Mouse (Mus musculus): ENCODE results near the gene Hivep1. TPM values are rescaled to one million over a fixed set of nuclear protein-coding genes. Genes with fewer than 3 reads are reported as not detected.

The Hivep1 gene
- total and polyA plus RNA-seq, 2 experiments = 3.5 to 9.0 TPM

GRCm38 (mm10) chr13:42077629-42078028 is 25.8 kb downstream of the Hivep1 start:
- Histone ChIP-seq H3K36me3 (ENCODE audit: control insufficient read depth, insufficient read depth, low read length) (peaks cover 7% of the 10 kb centered on the region), H3K9ac (ENCODE audit: low read depth, low read length) (no peak overlapping the region), H3K4me3 (ENCODE audit: insufficient read depth, low read depth, low read length) (no peak overlapping the region), H3K79me2 (ENCODE audit: control insufficient read depth, insufficient read depth, low read length) (peaks cover 38% of the 10 kb centered on the region), H3K27ac (replicated peaks; ENCODE audit: insufficient read depth, low read depth, low read length) (no peak overlapping the region), H3K4me1 (ENCODE audit: control insufficient read depth, insufficient read depth, low read length) (peaks cover 5% of the 10 kb centered on the region; the same call in 1 of the 2 replicates), H3K27me3 (ENCODE audit: control insufficient read depth, insufficient read depth, low read length) (no peaks in the 10 kb centered on the region)
- 92% methylated on average over 3 of the region's 3 CpGs for WGBS
- no peak for DNase-seq (ENCODE audit: extremely low read depth, low read depth, low spot score)
- TF ChIP-seq POLR2A (IDR thresholded peaks at IDR 0.05; ENCODE audit: extremely low read depth, insufficient read depth, low read length) (no peak), CTCF (IDR thresholded peaks at IDR 0.05; ENCODE audit: low read depth, low read length) (no peak)

GRCm38 (mm10) chr13:42080131-42080916 is 28.5 kb downstream of the Hivep1 start:
- DNase-seq (ENCODE audit: extremely low read depth, low read depth, low spot score) = peak; percentile 33
- Histone ChIP-seq H3K4me1 (ENCODE audit: control insufficient read depth, insufficient read depth, low read length) (peaks cover 5% of the 10 kb centered on the region; the same call in 1 of the 2 replicates), H3K36me3 (ENCODE audit: control insufficient read depth, insufficient read depth, low read length) (peaks cover 7% of the 10 kb centered on the region), H3K79me2 (ENCODE audit: control insufficient read depth, insufficient read depth, low read length) (peaks cover 35% of the 10 kb centered on the region), H3K27me3 (ENCODE audit: control insufficient read depth, insufficient read depth, low read length) (no peaks in the 10 kb centered on the region), H3K9ac (ENCODE audit: low read depth, low read length) (no peak overlapping the region), H3K4me3 (ENCODE audit: insufficient read depth, low read depth, low read length) (no peak overlapping the region), H3K27ac (replicated peaks; ENCODE audit: insufficient read depth, low read depth, low read length) (no peak overlapping the region)
- no peak for TF ChIP-seq POLR2A (IDR thresholded peaks at IDR 0.05; ENCODE audit: extremely low read depth, insufficient read depth, low read length)
- TF ChIP-seq CTCF (IDR thresholded peaks at IDR 0.05; ENCODE audit: low read depth, low read length) = no peak
- 84% methylated on average over 10 of the region's 10 CpGs for WGBS

- H3K4me3 ChIP-seq (ENCODE audit: insufficient read depth, low read depth, low read length) = no peak overlapping the region
- H3K4me1 ChIP-seq (ENCODE audit: control insufficient read depth, insufficient read depth, low read length) = peaks cover 10% of the 10 kb centered on the region
- H3K27ac ChIP-seq (replicated peaks; ENCODE audit: insufficient read depth, low read depth, low read length) = peak overlapping the region; percentile 76
- peak; percentile 94 for DNase-seq (ENCODE audit: extremely low read depth, low read depth, low spot score)
- peak overlapping the region; percentile 40 for H3K9ac ChIP-seq (ENCODE audit: low read depth, low read length)
- H3K27me3 ChIP-seq (ENCODE audit: control insufficient read depth, insufficient read depth, low read length) = no peaks in the 10 kb centered on the region
- TF ChIP-seq CTCF (IDR thresholded peaks at IDR 0.05; ENCODE audit: low read depth, low read length) (peak; percentile 45), POLR2A (IDR thresholded peaks at IDR 0.05; ENCODE audit: extremely low read depth, insufficient read depth, low read length) (no peak)
- H3K79me2 ChIP-seq (ENCODE audit: control insufficient read depth, insufficient read depth, low read length) = peaks cover 27% of the 10 kb centered on the region; the same call in 1 of the 2 replicates
- 20% methylated on average over 5 of the region's 5 CpGs for WGBS
- H3K36me3 ChIP-seq (ENCODE audit: control insufficient read depth, insufficient read depth, low read length) = no peaks in the 10 kb centered on the region
These were observed 36.5 kb downstream of the Hivep1 start for GRCm38 (mm10) chr13:42088339-42088738.

GRCm38 (mm10) chr13:42089025-42089424 is 37.2 kb downstream of the Hivep1 start:
- H3K27me3 ChIP-seq (ENCODE audit: control insufficient read depth, insufficient read depth, low read length) = no peaks in the 10 kb centered on the region
- H3K36me3 ChIP-seq (ENCODE audit: control insufficient read depth, insufficient read depth, low read length) = no peaks in the 10 kb centered on the region
- H3K79me2 ChIP-seq (ENCODE audit: control insufficient read depth, insufficient read depth, low read length) = peaks cover 32% of the 10 kb centered on the region; the same call in 1 of the 2 replicates
- peak; percentile 39 for DNase-seq (ENCODE audit: extremely low read depth, low read depth, low spot score)
- no peak overlapping the region for H3K4me3 ChIP-seq (ENCODE audit: insufficient read depth, low read depth, low read length)
- no peak overlapping the region for H3K9ac ChIP-seq (ENCODE audit: low read depth, low read length)
- peaks cover 10% of the 10 kb centered on the region for H3K4me1 ChIP-seq (ENCODE audit: control insufficient read depth, insufficient read depth, low read length)
- H3K27ac ChIP-seq (replicated peaks; ENCODE audit: insufficient read depth, low read depth, low read length) = no peak overlapping the region
- 25% methylated on average over 8 of the region's 8 CpGs for WGBS
- TF ChIP-seq POLR2A (IDR thresholded peaks at IDR 0.05; ENCODE audit: extremely low read depth, insufficient read depth, low read length) (no peak), CTCF (IDR thresholded peaks at IDR 0.05; ENCODE audit: low read depth, low read length) (no peak)

GRCm38 (mm10) chr13:42090751-42091150 is 38.9 kb downstream of the Hivep1 start:
- H3K4me1 ChIP-seq (ENCODE audit: control insufficient read depth, insufficient read depth, low read length) = peaks cover 10% of the 10 kb centered on the region
- no peak overlapping the region for H3K9ac ChIP-seq (ENCODE audit: low read depth, low read length)
- H3K27ac ChIP-seq (replicated peaks; ENCODE audit: insufficient read depth, low read depth, low read length) = no peak overlapping the region
- peaks cover 28% of the 10 kb centered on the region; the same call in 1 of the 2 replicates for H3K79me2 ChIP-seq (ENCODE audit: control insufficient read depth, insufficient read depth, low read length)
- 88% methylated on average over 5 of the region's 5 CpGs for WGBS
- TF ChIP-seq POLR2A (IDR thresholded peaks at IDR 0.05; ENCODE audit: extremely low read depth, insufficient read depth, low read length) (no peak), CTCF (IDR thresholded peaks at IDR 0.05; ENCODE audit: low read depth, low read length) (no peak)
- no peaks in the 10 kb centered on the region for H3K36me3 ChIP-seq (ENCODE audit: control insufficient read depth, insufficient read depth, low read length)
- no peaks in the 10 kb centered on the region for H3K27me3 ChIP-seq (ENCODE audit: control insufficient read depth, insufficient read depth, low read length)
- H3K4me3 ChIP-seq (ENCODE audit: insufficient read depth, low read depth, low read length) = no peak overlapping the region
- DNase-seq (ENCODE audit: extremely low read depth, low read depth, low spot score) = no peak
